Mouse (Mus musculus) gonadal fat pad, adult 2 months (tissue): ENCODE data around the gene Kras. TPM values are rescaled to one million over a fixed set of nuclear protein-coding genes. Genes with fewer than 3 reads are reported as not detected.

Experiments used
- DNase-seq: peaks from one replicate; pipeline ENCODE4 v3.0.0-alpha.2; 2012; ENCODE audit warnings: low read depth
- polyA plus RNA-seq: library from polyadenylated mRNA; depleted of rRNA; stranded (reverse); fragments of >200 nt; gene quantifications from 2 replicates; pipeline ENCODE4 v1.2.3, GENCODE M21; 2012

The Kras gene
- polyA plus RNA-seq, 1 experiment = 18.1 TPM

DNA sequence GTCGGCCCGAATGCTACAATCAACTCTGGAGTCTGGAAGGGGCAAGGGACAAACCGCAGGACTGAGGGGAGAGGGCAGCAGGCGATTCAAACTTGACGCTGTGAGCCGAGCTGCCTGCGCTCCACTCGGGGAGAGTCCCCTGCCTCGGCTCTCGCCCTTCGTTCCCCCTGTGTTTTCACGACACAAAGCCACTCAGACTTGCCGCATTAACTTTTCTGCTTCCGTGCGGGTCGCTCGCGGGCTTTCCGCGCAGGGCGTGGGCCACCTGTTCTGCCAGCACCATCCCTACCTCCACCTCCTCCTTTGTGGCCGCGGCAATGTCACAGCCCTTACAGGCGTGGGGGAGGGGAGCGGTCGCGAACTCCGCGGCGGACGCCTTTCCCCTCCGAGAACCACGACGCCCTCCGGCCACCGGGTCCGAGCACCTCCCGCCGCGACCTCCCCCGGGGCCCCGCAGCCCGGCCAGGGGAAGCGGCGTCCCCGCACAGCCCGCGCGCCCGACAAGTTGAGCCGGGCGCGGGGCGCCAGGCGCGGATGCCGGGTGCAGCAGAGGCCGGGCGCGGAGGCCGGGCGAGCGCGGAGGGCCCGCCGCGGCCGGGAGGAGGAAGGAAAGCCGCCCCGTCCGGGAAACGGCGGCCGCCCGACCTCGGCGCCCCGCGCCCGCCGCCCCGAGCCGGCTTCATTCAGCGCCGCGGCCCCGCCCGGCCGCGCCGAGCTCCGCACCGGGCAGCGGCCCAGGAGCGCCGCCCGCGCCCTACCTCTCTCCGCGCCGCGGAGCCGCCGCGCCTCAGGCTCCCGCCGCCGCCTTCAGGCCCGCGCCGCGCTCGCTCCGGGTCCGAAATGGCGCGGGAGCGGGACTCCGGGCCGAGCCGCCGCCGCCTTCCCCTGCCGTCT, 501 bp downstream of the Kras start:
- DNase-seq = no peak

DNA sequence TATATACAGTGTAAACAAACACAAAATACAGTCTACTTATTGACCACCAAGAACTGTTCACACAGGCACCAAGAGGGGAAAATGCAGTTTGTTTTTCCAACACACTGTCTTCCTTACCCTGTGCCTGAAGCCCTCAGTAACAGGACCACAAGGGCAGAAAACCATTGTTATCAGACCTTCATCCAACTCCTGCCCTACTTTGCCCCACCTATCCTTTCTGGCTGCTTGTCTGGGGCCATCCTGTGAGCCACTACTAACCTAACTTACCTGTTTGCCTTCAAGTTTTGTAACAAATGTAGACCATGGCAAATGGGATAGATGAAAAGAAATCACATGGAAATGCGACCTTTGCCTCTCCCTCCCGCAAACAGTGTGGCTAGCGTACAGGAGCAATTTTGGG, 2.2 kb downstream of the Kras start:
- DNase-seq = no peak

DNA sequence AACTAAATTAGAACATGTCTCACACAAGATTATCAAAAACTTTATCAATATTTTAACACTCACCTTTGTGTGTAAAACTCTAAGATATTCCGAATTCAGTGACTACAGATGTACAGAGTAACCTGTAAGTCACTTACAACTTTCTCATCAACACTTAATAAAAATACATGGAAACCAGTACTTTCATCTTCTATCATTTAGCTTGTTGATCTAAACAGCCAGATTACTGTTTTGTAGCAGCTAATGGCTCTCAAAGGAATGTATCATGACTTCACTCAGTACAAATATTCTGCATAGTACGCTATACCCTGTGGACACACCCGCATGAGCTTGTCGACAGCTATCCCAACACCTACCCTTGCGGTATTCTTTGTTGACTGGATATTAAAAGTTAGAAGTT, 3.2 kb downstream of the Kras start:
- no peak for DNase-seq

DNA sequence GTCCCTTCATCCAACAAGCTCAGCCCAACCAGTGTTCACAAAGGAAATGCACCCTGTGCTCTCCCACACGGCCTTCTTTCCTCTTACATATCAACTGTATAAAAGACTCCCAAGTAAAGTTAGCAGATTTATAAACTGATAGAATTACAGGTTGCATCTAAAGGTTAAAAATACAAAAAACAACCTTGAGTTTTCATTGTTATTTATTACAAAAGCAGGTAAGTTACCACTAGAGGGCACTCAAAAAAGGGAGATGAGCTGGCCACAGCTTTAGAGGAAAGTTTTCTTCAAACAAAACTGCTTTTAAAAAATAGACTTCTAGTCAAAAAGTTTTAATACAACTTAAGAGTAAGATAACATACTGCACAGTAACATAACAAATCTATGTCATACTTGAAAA, 7.5 kb downstream of the Kras start:
- no peak for DNase-seq

DNA sequence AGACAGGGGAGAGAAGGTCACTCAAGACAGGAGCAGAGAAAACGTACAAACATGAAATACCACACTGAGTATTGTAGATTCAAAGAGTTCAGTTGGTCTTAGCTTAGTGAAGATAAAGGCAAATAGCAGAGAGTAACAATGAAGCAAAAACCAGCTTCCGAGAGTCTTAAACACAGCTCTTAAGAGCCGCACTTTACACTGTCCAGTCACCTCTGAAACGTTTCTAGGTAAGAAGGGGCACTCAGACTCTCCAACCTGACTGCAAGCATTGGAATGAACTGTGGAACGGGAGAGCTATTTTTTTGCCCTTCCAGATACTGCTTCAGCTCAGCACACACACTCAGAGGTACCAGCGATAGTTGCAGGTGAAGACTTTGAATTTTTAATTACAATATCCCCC, 9.8 kb downstream of the Kras start:
- no peak for DNase-seq

DNA sequence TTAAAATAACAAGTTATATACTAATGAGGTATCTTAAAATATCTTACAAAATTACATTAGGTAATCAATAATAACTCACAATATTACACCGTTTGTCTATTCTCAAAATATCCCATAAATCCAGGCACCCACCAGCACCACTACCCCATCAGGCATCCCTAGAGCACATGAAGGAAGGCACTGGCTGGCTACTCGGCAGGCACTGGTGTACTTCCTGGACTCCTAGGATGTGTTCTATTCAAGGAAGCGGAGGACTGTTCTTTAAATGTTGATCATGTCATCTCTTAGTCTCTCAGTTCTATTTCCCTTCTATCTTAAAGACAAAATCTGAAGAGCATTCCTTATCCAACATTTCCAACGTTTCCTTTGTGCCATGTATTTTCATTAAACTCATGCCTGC, 12.9 kb downstream of the Kras start:
- no peak for DNase-seq

DNA sequence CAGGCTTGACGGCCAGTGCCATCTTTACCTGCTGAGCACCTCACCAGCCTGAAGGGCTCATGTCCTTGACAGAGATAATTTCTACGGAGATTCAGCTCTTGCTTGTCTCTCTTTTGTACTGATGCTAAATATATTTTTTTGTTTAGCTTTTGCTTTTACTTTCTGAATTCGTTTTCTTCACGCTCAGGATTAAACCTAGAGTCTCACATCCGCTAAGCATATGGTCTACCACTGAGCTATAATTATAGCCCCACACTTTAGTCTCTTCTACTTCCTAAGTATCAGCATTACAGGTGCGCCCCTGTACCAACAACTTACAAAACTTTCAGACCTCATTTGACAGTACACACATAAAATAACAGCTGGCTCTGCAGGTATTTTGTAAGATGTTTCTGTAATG, 14.7 kb downstream of the Kras start:
- DNase-seq = no peak

DNA sequence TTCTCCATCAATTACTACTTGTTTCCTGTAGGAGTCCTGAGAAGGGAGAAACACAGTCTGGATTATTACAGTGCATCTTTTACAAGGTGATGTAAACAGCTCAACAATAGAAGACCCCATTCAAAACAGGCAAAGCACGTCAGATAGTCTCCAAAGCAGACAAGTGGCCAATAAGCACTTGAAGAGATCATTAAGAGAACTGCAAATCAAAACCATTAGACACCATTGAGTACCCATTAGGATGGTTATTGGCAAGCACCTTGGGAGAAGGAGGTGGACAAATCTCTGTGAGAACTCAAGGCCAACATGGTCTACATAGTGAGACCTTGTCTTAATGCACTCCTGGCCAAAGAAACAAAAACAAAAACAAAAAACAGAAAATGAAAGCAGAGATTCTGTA, 15.6 kb downstream of the Kras start:
- no peak for DNase-seq

DNA sequence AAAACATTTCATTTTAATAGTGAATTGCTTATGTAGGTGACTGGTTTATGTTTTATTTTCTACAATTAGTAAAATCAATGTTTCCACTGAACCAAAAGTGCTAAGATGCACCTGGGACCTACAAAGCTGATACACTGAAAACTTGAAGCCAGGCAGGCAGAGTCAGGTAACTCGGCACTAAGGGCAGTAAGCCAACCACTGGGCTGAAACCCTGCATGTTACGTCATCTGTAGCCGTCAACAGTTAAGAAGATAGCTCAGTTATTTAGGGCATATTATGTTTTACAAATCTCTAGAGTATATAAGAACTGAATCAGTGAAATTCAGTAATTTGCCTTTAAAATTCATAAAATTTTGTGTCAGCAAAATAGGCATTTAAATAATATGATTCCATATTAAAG, 23.7 kb downstream of the Kras start:
- DNase-seq = no peak

DNA sequence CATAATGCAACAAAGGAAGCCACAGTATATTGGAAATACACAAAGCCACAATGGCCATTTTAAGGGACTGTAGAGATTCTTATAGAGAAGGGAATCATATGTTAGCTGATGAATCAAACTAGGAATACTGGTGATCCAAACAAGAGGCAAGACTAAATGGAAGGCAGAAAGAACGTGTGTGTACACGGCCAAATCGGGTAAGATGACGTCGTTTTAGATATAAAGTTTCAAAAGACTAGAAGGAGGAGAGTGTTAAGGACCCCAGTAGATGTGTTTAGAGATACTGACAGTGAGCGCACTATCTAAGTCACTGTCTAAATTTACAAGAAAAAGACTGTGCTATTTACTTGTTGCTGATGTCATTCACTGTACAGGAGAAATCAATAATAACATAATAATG, 25.8 kb downstream of the Kras start:
- no peak for DNase-seq

DNA sequence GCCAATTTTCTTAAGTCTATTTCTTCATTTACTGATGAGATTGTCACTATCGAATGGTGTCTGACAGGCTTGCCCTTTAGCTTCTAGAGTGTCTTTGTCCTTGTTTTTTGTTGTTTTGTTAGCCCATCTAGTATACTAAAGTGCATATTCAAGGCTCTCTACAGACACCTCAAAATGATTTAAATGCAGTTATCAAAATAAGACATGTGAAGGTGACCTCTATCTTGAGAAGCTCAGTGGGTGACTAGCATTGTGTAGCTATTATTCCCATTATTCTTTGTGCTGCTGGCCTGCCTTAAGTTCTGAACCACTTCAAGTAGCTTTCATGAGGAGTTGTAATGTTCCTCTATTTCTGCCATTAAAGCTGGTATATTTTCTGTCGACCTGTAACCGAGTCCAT, 34.2 kb downstream of the Kras start:
- no peak for DNase-seq

DNA sequence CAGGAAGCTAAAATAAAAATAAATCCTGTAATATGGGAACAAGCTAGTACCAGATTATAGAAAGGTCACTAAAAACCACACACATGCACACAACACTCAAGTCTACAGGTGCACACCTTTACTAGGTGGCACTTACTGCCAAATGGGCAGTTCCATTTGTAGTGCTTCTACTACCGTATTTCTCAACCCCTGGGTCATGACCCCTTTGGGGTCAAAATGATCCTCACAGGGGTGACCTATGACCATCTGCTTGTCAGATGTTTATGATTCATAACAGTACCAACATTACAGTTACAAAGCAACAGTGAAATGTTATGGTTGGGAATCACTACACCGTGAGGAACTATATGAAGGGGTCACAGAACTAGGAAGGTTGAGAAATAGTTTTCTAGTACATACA, 36.1 kb downstream of the Kras start:
- no peak for DNase-seq

DNA sequence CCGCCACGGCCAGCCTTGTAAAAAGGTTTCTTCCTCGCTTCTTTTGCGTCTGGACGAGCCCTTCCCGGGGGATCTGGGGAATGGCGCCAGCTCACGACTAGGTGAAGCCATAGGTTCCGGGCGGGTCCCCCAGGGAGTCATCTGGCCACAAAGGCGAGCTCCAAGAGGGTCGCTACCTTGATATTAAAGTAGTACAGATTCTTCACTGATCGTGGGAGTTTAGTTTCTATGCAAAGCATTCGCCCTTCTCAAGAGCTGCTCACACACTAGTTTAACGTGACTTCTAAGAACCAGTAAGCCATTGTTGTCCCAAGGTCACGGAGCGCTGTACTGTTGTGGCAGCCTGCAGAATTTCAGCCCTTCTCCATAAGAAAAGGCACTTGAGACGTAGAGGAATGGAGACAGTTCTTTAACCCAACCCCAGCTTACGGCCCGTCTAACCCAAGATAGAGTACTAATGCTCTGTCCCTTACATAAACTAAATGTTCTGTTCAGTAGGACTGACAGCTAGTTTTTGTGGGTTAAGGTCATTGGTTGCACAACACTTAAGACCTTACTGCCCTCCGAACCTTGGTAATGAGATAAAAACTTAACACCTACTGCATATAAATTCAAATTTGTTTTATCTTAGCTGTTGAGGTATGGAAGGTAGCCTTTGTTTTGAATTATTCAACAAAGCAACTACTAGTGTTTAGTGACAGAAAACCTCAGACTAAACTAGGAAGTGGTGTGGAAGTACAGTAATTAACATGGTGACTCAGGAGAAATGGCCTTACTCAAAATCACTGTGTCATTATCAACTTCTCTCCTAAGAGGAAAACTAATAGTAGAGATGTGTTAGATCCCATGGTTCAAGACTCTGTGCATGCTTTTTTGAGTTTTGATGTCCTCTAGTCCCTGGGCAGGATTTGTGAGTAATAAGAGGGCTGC, 38.4 kb downstream of the Kras start:
- DNase-seq = no peak

DNA sequence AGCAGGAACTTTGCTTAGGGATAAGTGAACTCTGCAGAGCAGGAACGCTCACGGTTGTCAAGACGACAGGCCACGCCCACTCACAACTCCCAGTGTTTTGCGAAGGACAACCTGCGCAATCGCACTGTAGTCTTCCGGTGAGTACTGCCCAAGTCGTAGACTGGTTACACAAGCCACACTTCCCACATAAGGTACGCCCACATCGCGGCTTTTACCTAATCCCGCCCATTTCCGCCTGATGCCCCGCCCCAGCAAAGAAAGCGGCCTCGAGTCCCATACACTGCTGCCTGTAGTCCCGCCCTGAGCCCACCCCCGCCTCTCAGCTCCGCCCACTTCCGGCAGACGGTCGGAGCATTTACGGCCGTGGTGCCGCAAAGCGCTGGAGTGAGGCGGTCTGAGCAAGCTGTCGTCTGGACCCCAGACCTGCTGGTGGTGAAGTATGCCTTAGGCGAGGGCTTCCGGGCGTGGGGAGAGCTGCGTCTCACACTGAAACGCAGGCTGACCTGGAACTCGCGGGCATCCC, 39.2 kb downstream of the Kras start, which contains the start of the genes Casc1 and Etfrf1:
Gene Casc1 (minus strand): TSS at position 190 of the 523 bp plus-strand sequence.
Gene Etfrf1 (plus strand): TSS at position 319 of the 523 bp plus-strand sequence.
- peak; percentile 90 for DNase-seq

DNA sequence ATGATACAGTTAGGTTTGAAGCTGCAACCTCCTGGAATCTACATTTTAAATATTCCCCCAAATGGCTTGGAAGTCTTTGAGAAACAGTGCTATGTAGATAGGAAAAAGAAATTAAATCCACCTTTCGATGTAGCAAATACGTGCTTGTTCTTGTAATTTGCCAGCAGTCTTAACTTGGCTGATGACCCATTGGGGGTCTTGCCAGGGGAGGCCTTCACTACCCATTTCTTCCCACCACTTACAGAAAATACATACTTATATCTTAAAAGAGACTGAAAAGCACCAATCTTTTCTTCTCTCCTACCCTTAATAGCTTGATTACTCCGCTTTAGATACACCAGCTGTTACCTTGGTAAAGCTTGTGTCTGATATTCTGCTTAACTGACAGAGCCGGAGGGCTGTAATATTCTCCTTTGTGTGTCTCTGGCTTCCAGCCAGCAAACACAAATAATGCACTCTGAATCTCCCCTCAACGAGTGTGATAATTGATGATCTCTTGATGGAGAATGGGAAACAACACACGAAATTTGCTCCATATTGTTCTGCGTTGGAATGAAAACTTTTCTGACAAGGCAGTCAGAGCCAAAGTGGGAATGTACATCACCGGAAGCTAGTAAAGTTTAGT, 39.9 kb downstream of the Kras start:
- DNase-seq = no peak

DNA sequence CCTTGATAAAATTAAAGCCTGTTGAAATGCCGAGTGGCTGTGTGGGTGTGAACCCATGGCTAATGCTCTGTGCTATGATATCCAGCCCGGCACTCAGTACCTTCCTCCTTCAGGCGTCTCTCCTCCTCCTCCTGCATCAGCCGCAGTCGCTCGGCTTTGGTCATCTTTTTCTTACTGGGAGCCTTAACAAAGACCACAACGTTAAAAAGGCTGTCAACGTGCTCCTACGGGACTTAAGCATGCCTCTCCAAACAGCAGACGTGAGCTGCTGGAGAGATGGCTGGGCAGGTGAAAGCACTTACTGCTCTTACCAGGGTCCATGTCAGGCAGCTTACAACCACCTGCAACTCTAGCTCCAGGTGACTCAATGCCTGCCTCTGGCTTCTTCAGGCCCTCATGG, 44.9 kb downstream of the Kras start:
- no peak for DNase-seq

DNA sequence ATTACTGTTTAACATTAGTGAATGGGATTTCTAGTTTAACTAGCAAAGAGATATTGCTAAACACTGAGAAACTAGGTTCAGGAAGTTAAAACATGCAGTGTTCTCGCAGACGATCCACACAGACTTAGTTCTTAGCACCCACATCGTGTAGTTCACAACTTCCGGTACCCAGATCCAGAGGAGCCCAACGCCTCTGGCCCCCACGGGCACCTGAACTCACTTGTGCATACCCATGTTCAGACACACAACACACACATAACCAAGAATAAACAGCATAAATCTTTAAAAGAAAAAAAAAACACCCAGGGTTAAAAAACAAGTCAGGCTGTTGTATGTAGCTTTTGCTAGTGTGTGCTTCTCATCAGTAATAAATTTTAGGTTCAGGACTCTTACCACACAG, 45.6 kb downstream of the Kras start:
- DNase-seq = no peak

DNA sequence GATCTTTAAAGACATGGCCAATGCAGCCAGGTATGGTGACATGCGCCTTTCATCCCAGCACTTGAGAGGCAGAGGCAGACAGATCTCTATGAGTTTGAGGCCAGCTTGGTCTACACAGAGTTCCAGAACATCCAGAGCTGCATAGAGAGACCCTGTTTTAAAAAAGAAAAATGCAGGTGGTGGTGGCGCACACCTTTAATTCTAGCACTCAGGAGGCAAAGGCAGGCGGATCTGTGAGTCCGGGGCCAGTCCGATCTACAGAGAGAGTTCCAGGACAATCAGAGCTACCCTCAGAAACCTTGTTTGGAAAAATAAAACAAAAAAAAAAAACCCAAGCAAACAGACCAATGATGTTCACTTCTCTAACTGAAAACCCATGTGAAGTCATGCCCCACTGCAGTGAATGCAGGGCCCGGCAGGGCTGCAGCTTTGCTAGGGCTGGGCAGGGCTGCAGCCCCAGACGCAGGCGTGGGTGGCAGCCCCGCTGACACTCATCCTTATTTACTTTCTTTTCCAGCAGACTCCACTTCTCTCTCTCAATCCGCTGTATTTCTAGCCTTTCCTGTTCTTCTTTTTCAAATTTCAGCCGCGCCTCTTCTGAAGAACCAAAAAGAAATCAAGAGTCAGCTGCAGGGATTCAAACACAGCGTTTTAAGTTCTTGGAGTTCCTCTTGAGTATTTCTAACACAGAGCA, 47.5 kb downstream of the Kras start:
- no peak for DNase-seq

DNA sequence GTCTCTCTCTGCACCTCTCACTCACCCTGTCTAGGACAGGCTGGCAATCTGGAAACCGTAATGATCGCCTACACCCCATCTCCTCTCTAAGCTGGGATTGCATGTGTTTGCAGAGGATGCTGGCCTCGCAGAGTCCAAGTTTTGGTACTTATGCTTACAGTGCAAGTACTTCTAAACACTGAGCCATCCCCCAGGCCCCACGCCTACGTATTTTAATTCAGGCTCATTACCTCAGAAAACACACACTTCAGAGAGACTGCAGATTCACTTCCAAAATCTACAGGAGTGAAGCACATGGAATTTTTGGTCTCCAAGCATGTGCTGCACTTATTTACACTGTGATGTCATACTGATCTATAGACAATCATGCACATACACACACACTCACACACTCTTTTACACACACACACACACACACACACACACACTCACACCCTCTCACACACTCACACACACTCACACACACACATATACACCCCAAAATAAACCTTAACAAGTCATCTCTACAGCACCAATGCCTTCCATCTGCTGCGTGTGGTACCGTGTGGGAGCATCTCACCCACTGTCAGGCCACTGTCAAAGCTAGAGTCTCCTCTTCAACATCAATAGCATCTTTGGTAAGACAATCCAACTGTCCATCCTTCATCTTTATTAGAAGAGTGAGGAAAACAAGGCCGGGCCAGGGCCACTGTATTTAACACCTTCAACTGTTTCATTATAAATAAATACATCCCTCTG, 51.9 kb downstream of the Kras start:
- DNase-seq = no peak

DNA sequence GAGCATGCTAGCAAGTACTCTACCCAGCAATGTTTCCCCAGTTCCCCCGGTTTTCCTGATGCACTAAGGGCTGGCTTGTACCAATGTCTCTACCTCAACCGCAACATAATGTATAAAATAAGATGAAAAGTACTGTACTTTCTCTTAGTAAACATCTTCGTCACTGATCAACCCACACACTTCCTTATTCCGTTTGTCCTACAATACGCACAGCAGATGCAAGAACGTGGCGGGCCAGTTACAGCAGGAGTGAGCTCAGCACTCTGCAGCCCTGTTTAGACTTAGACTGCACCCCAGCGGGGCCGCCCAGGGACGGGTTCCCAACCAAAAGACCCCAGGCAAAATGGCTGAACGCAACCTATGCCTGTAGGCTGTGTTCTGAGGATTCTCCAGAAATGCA, 56.6 kb downstream of the Kras start:
- no peak for DNase-seq

DNA sequence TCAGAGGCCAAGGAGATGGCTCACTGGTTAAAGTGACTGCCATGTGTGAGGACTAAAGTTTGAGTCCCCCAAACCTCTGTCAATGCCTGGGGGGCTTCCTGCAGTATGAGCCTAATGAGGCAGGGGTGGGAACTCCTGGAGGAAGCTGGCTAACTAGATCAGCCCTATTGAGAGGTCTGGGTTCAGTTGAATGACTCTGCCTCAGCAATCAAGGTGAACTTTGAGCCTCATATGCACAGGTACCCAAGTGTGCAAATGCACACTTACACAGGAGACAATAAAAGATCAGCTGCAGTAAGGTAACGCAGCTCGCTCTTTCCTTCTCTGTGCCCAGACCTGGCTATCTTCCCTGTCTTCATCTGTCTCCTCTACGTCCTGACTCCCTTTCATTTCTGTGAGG, 57.0 kb downstream of the Kras start:
- DNase-seq = no peak
